In genomic region chr11:86353586-86353985, GRCm38 (mm10) we compare ENCODE assay signal across 21 mouse cellular contexts. TPM values are rescaled to one million over a fixed set of nuclear protein-coding genes. Genes with fewer than 3 reads are reported as not detected.
DNase-seq lines count a peak whose midpoint lies in the region; ATAC-seq and TF ChIP-seq lines count a peak whose summit lies in the region.
"Had no signal": no experiment of that assay in that cellular context is flagged by ENCODE, and none has a peak within 500 bp of the region (broad histone marks: within the 10 kb centered on the region; RNA-seq: fewer than 3 reads in every experiment).

No protein-coding gene starts in this region.

- no peak for ATAC-seq in forebrain, postnatal 0 days
- no peak for ATAC-seq in forebrain, embryonic 14.5 days
- ATAC-seq in kidney, embryonic 16.5 days (ENCODE audit: low FRiP score, low TSS enrichment): no peak
- no peak for ATAC-seq in liver, embryonic 14.5 days (ENCODE audit: insufficient read depth)
- ATAC-seq: CD4-positive, CD25-positive, alpha-beta regulatory T cell, adult 4 months; forebrain, embryonic 16.5 days had no signal

- no peak for TF ChIP-seq EP300 in liver, embryonic 14.5 days (IDR thresholded peaks at IDR 0.05; ENCODE audit: low read depth)

- TF ChIP-seq POLR2A in kidney, adult 2 months (IDR thresholded peaks at IDR 0.05; ENCODE audit: low read depth, low read length): no peak
- TF ChIP-seq POLR2A in testis, adult 2 months (IDR thresholded peaks at IDR 0.05; ENCODE audit: control insufficient read depth, low read depth, low read length): no peak

- H3K36me3 ChIP-seq in forebrain, postnatal 0 days (ENCODE audit: insufficient read depth): no peaks in the 10 kb centered on the region
- H3K36me3 ChIP-seq in forebrain, embryonic 14.5 days (ENCODE audit: control insufficient read depth, insufficient read depth, low read length): peaks cover 15% of the 10 kb centered on the region
- peaks cover 2% of the 10 kb centered on the region; the same call in 1 of the 2 replicates for H3K36me3 ChIP-seq in kidney, adult 2 months (ENCODE audit: control insufficient read depth, insufficient read depth, low read length)
- peaks cover 10% of the 10 kb centered on the region; the same call in 1 of the 2 replicates for H3K36me3 ChIP-seq in kidney, embryonic 16.5 days (ENCODE audit: insufficient read depth, low read length)
- peaks cover 20% of the 10 kb centered on the region for H3K36me3 ChIP-seq in liver, embryonic 14.5 days (replicated peaks; ENCODE audit: control insufficient read depth, insufficient read depth, low read depth)
- H3K36me3 ChIP-seq in testis, adult 2 months (ENCODE audit: control insufficient read depth, insufficient read depth, low read length): peaks cover 2% of the 10 kb centered on the region; the same call in 1 of the 2 replicates

- 74% methylated on average over 3 of the region's 3 CpGs for WGBS in forebrain, postnatal 0 days
- 86% methylated on average over 3 of the region's 3 CpGs for WGBS in forebrain, embryonic 14.5 days
- WGBS in kidney, adult 2 months: 62% methylated on average over 3 of the region's 3 CpGs
- 75% methylated on average over 3 of the region's 3 CpGs for WGBS in kidney, embryonic 16.5 days
- WGBS in liver, embryonic 14.5 days (ENCODE audit: insufficient replicate concordance): 84% methylated on average over 3 of the region's 3 CpGs

- H3K4me2 ChIP-seq in forebrain, postnatal 0 days (ENCODE audit: low read depth): 0 out of 2 replicates have a peak overlapping the region, but pooled peaks have one; percentile 2
- no peak overlapping the region for H3K4me2 ChIP-seq in forebrain, embryonic 14.5 days (ENCODE audit: low read length)
- H3K4me2 ChIP-seq in kidney, embryonic 16.5 days (replicated peaks; ENCODE audit: low read depth, low read length): no peak overlapping the region
- peak overlapping the region; percentile 2; the same call in 1 of the 2 replicates for H3K4me2 ChIP-seq in liver, embryonic 14.5 days (ENCODE audit: low read depth)
- H3K4me2 ChIP-seq: embryonic facial prominence, embryonic 12.5 days; heart, embryonic 11.5 days; hindbrain, embryonic 14.5 days had no signal

- H3K27ac ChIP-seq in forebrain, postnatal 0 days (ENCODE audit: low read depth, low read length): no peak overlapping the region
- no peak overlapping the region for H3K27ac ChIP-seq in forebrain, embryonic 14.5 days (ENCODE audit: low read depth, low read length)
- no peak overlapping the region for H3K27ac ChIP-seq in kidney, adult 2 months (ENCODE audit: insufficient read depth, low read depth, low read length)
- H3K27ac ChIP-seq in kidney, embryonic 16.5 days (ENCODE audit: low read length): no peak overlapping the region
- no peak overlapping the region for H3K27ac ChIP-seq in liver, embryonic 14.5 days
- H3K27ac ChIP-seq in testis, adult 2 months (ENCODE audit: control insufficient read depth, insufficient read depth, low read depth, low read length): no peak overlapping the region
- H3K27ac ChIP-seq: embryonic facial prominence, embryonic 12.5 days; heart, adult 2 months; hindbrain, embryonic 10.5 days; hindbrain, embryonic 14.5 days had no signal

- no peak overlapping the region for H3K9ac ChIP-seq in forebrain, postnatal 0 days
- no peak overlapping the region for H3K9ac ChIP-seq in forebrain, embryonic 14.5 days (ENCODE audit: low read length)
- H3K9ac ChIP-seq in kidney, embryonic 16.5 days (replicated peaks; ENCODE audit: low read length): no peak overlapping the region
- H3K9ac ChIP-seq in liver, embryonic 14.5 days (replicated peaks): no peak overlapping the region
- H3K9ac ChIP-seq: embryonic facial prominence, embryonic 12.5 days; hindbrain, embryonic 14.5 days had no signal

- H3K4me1 ChIP-seq in forebrain, postnatal 0 days (ENCODE audit: insufficient read depth): peaks cover 15% of the 10 kb centered on the region; the same call in 1 of the 2 replicates
- H3K4me1 ChIP-seq in forebrain, embryonic 14.5 days (ENCODE audit: control insufficient read depth, insufficient read depth, low read length): peaks cover 23% of the 10 kb centered on the region
- peaks cover 23% of the 10 kb centered on the region; the same call in 1 of the 2 replicates for H3K4me1 ChIP-seq in kidney, adult 2 months (ENCODE audit: control insufficient read depth, insufficient read depth, low read length)
- peaks cover 36% of the 10 kb centered on the region for H3K4me1 ChIP-seq in kidney, embryonic 16.5 days (ENCODE audit: insufficient read depth, low read length)
- H3K4me1 ChIP-seq in liver, embryonic 14.5 days (replicated peaks; ENCODE audit: control insufficient read depth in 2 of 2, insufficient read depth in 2 of 2, low read length in 1 of 2): peaks cover 12 to 16% of the 10 kb centered on the region in 2 experiments
- no peaks in the 10 kb centered on the region; the same call in none of the 2 replicates for H3K4me1 ChIP-seq in testis, adult 2 months (ENCODE audit: control insufficient read depth, insufficient read depth, low read length)

- no peaks in the 10 kb centered on the region for H3K27me3 ChIP-seq in forebrain, postnatal 0 days (ENCODE audit: insufficient read depth, low read length)
- H3K27me3 ChIP-seq in forebrain, embryonic 14.5 days (replicated peaks; ENCODE audit: control insufficient read depth, insufficient read depth, low read length): no peaks in the 10 kb centered on the region
- H3K27me3 ChIP-seq in kidney, adult 2 months (replicated peaks; ENCODE audit: control insufficient read depth, insufficient read depth, low read length): no peaks in the 10 kb centered on the region; the same call in 1 of the 2 replicates
- no peaks in the 10 kb centered on the region for H3K27me3 ChIP-seq in kidney, embryonic 16.5 days (ENCODE audit: insufficient read depth, low read length)
- no peaks in the 10 kb centered on the region for H3K27me3 ChIP-seq in liver, embryonic 14.5 days (ENCODE audit: control insufficient read depth, insufficient read depth, low read length)
- H3K27me3 ChIP-seq in testis, adult 2 months (ENCODE audit: control insufficient read depth, insufficient read depth, low read length): no peaks in the 10 kb centered on the region
- H3K27me3 ChIP-seq: embryonic facial prominence, embryonic 12.5 days had no signal

- no peak for TF ChIP-seq CTCF in forebrain, postnatal 0 days (IDR thresholded peaks at IDR 0.05; ENCODE audit: low read depth)
- no peak for TF ChIP-seq CTCF in kidney, adult 2 months (conservative IDR thresholded peaks at IDR 0.05; ENCODE audit: insufficient read depth, insufficient read length, low read depth, low read length)
- TF ChIP-seq CTCF in liver, embryonic 14.5 days (IDR thresholded peaks at IDR 0.05; ENCODE audit: low read depth): no peak
- TF ChIP-seq CTCF in testis, adult 2 months (IDR thresholded peaks at IDR 0.05; ENCODE audit: control insufficient read depth, insufficient read depth, insufficient replicate concordance, low read depth, low read length): no peak

- H3K9me3 ChIP-seq in forebrain, postnatal 0 days (ENCODE audit: low read length): no peaks in the 10 kb centered on the region
- no peaks in the 10 kb centered on the region for H3K9me3 ChIP-seq in forebrain, embryonic 14.5 days (replicated peaks; ENCODE audit: control insufficient read depth, low read length)
- no peaks in the 10 kb centered on the region for H3K9me3 ChIP-seq in kidney, embryonic 16.5 days (ENCODE audit: low read length)
- H3K9me3 ChIP-seq in liver, embryonic 14.5 days (ENCODE audit: control insufficient read depth, low read length): no peaks in the 10 kb centered on the region
- H3K9me3 ChIP-seq: embryonic facial prominence, embryonic 12.5 days; hindbrain, embryonic 10.5 days had no signal

- no peak for DNase-seq in forebrain, postnatal 0 days
- DNase-seq in forebrain, embryonic 14.5 days (ENCODE audit: low spot score): no peak
- DNase-seq in kidney, adult 2 months: peak; percentile 40
- DNase-seq in liver, embryonic 14.5 days (ENCODE audit: low read depth in 3 of 3, low spot score in 3 of 3): no peak
- DNase-seq in liver: no peak
- DNase-seq in testis, postnatal 14 days (ENCODE audit: low spot score): no peak
- DNase-seq: adrenal gland, postnatal 10 days; B cell, adult 2 months; cerebellum, adult 11 months; cerebellum, adult 8-10 months; cerebellum, postnatal 14 days; embryo, embryonic 11 days; heart, adult 2 months had no signal

- H3K4me3 ChIP-seq in forebrain, postnatal 0 days (ENCODE audit: low read depth, low read length): no peak overlapping the region
- no peak overlapping the region for H3K4me3 ChIP-seq in forebrain, embryonic 14.5 days (ENCODE audit: low read depth, low read length)
- no peak overlapping the region for H3K4me3 ChIP-seq in kidney, adult 2 months (ENCODE audit: insufficient read depth, low read depth, low read length)
- no peak overlapping the region for H3K4me3 ChIP-seq in kidney, embryonic 16.5 days (ENCODE audit: low read length)
- H3K4me3 ChIP-seq in liver, embryonic 14.5 days (ENCODE audit: insufficient read depth in 1 of 2, low read depth in 2 of 2, low read length in 2 of 2): no peak overlapping the region
- H3K4me3 ChIP-seq in testis, adult 2 months (ENCODE audit: control insufficient read depth, low read depth, low read length): peak overlapping the region; percentile 68; the same call in 1 of the 2 replicates
- H3K4me3 ChIP-seq: embryonic facial prominence, embryonic 12.5 days; heart, adult 2 months; hindbrain, embryonic 10.5 days had no signal

RNA-seq across cellular contexts. Expression of gene Med13, which starts 3.8 kb away (rescaled TPM):
- 54.0 and 57.0 TPM in 2 replicates for total RNA-seq in forebrain, postnatal 0 days (2014; rRNA removed)
- polyA plus RNA-seq in forebrain, postnatal 0 days (2015; fragmentation: Nextera tagmentation; extraction: Ambion mirVana): 3.8 and 5.5 TPM in 2 replicates
- 13.4 and 17.1 TPM in 2 replicates for polyA plus RNA-seq in forebrain, embryonic 14.5 days (2014; fragmentation: Nextera tagmentation; extraction: Ambion mirVana)
- polyA plus RNA-seq in kidney, adult 2 months (2012; rRNA removed): 19.1 and 19.4 TPM in 2 replicates
- 8.1 and 8.9 TPM in 2 replicates for polyA plus RNA-seq in kidney, embryonic 16.5 days (2015; fragmentation: Nextera tagmentation; extraction: Ambion mirVana)
- polyA plus RNA-seq in liver, embryonic 14.5 days (2012; rRNA removed): 4.5 and 5.0 TPM in 2 replicates
- 3.7 and 4.4 TPM in 2 replicates for polyA plus RNA-seq in liver, embryonic 14.5 days (2014; fragmentation: Nextera tagmentation; extraction: Ambion mirVana)
- 16.8 and 25.0 TPM in 2 replicates for polyA plus RNA-seq in testis, adult 2 months (2012; rRNA removed)

Comparison
In these comparisons a context has a peak if more than half of its experiments do, and no peak if none do; other contexts are left out.
1. H3K4me2 ChIP-seq: peak in forebrain, postnatal 0 days (single experiment) and liver, embryonic 14.5 days (single experiment); none in forebrain, embryonic 14.5 days (single experiment) and kidney, embryonic 16.5 days (single experiment).